Mouse (Mus musculus) regulatory T cell (primary cell): ENCODE results near the gene Rims1.

Experiments used
- in situ Hi-C: fragments of 300-600 bp; cut with MboI, MseI; formaldehyde crosslinking; loops from one replicate; pipeline ENCODE4 v1.15.1; 2025; ENCODE audit warnings: high pct_unique_total_duplicates

The Rims1 gene

DNA sequence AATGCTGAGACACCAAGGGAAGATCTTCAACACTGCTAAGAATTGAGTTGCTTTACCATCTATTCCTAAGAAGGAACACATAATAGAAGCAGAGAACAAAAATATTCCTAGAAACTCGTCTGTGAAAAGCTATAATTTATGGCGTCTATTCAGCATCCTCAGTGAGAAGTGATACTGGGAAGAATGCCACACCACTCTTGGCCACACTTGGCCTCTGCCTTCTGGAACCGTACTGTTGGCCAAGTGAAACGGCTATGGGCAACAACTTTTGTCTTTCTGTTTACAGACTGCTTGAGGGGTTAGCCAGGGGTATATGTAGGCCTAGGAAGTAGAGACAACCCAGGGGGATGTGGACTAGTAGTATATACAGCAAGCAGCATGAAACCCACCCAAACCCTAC lies 547.4 kb downstream of the Rims1 start:
- in situ Hi-C loops, result loop anchor here (25.0 kb wide), 1 partner anchor 596 kb away; no protein-coding TSS in a partner anchor

DNA sequence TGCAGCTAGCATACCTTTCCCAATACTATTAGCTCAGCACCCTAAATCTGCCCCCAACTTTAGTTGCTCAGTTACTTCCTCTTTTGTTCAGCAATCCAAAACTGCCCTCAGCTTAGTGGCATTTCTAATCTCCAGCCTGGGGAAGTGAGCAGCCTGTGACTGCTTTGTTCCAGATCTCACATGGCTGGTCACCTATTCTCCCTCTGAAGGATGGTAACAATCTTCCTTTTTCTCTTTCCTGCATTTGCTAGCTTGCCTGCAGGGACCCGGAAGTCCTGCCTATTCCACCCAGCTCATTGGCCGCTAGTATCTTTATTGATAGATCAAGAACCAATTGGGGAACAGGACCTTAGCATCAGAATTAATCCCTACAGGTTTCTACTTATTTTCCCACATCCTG lies 551.5 kb downstream of the Rims1 start:
- in situ Hi-C loops, result loop anchor here (25.0 kb wide), 1 partner anchor 592 kb away; no protein-coding TSS in a partner anchor

DNA sequence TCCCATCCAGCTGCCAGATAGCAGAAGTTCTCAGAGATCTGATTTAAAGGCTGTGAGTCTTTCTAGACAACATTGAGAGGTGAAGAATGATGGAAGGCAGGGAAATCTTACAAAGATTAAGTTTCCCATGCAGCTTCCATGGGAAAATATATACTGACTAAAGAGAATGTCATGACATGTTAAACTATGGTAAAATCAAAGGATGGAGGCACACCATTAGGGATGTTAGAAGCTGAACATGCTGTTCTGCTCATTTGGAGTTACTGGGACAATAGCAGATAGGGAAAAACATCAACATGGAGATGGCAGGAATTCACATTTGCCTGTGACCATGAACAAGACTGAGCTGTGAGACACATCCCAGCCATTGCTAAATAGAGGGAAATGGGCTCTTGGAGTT lies 552.9 kb downstream of the Rims1 start:
- in situ Hi-C loops, result loop anchor here (25.0 kb wide), 1 partner anchor 591 kb away; no protein-coding TSS in a partner anchor

DNA sequence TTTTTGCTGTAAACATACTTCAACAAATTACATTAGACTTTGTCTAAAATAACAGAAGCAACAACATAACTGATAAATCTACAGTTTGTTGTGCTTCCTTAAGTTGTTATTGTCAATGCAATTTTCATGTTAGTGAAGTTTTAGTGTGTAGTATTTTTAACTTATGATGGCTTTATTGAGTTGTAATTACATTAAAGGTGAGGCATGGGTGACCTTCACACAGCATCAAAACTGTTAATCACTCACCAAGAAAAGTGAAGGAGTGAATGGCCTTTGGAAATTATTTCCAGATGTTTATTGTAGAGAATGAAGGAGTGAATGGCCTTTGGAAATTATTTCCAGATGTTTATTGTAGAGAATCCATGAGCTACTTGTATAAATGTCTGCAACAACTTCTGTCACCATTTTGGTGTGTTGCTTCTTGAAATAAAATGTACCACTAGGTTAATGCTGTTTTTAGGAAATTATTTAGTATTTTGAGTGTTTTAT lies 556.9 kb downstream of the Rims1 start:
- in situ Hi-C loops, result no loop called here

DNA sequence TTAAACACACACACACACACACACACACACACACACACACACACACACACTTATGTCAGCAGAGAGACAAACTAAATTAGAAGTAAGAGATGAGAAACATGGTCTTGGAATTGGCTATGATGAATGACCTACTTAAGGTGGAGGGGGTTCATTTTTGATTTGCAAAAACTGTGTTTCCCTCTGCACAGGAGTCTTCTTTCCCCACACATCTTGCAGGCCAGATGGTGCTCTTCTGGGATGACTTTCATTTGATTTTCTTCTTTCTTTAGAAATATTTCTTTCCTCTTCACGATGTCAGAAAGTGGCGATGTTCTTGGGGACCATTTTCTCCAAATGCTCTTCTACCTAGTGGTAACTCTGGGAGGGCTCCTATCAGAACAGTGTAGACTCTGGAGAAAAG lies 560.0 kb downstream of the Rims1 start:
- in situ Hi-C loops, result no loop called here
